ENCODE assay signal across 14 mouse cellular contexts in the genomic region with DNA sequence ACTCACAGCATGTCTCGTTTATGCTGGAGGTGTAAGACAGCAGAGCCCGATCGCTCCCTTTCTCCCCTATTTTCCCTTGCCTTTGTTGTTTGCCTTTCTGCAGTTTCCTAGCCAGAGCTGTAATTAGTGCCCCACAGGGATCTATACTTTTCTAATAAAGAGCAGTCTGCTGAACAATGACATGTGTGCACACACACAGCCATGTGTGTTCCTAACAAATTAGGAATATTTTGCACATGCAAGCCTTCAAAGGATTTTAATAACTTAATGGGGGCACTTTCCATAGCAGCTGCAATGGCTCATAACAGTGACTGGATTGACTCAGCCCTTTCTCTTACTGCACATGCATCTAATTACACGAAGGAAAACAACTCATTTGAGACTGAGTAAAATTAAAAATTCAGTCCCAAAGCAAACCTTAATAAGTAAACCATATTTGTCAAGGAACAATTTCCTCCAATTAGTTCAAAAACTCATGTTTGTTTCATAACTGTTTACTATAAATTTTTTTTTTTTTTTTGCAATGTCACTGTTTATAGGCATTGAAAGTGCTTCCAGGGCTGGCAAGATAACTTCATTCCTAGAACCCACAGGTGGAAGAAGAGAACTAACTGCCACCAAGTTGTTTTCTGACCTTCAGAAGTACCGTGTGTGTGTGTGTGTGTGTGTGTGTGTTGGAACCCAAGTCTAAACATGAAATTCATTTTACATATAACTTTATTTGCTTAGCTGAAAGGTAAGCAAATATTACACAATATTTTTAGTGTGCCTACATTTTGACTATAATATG. TPM values are rescaled to one million over a fixed set of nuclear protein-coding genes. Genes with fewer than 3 reads are reported as not detected.
DNase-seq lines count a peak whose midpoint lies in the region; ATAC-seq and TF ChIP-seq lines count a peak whose summit lies in the region.
"Had no signal": no experiment of that assay in that cellular context is flagged by ENCODE, and none has a peak within 500 bp of the region (broad histone marks: within the 10 kb centered on the region; RNA-seq: fewer than 3 reads in every experiment).

No protein-coding gene starts in this region.

- no peak overlapping the region for H3K27ac ChIP-seq in heart, embryonic 12.5 days (ENCODE audit: poor library complexity, severe bottlenecking)
- no peak overlapping the region for H3K27ac ChIP-seq in forebrain, embryonic 16.5 days (ENCODE audit: low read length)
- peak overlapping the region; percentile 86 for H3K27ac ChIP-seq in liver, embryonic 14.5 days
- H3K27ac ChIP-seq: neural tube, embryonic 12.5 days had no signal

- no peak for DNase-seq in heart, postnatal 25 days (ENCODE audit: low spot score)
- peak; percentile 61 for DNase-seq in c-Kit-negative CD71-positive TER-119-positive erythroid progenitor cells, embryonic 14.5 days (ENCODE audit: low read depth, low spot score)
- peak in 2 of 3 experiments; percentile 30 to 70 for DNase-seq in liver, embryonic 14.5 days (ENCODE audit: low read depth in 3 of 3, low spot score in 3 of 3)
- DNase-seq in cerebellum, postnatal 36 days = no peak
- no peak for DNase-seq in urinary bladder, adult 2 months (ENCODE audit: low spot score)
- DNase-seq: heart, adult 18-20 months; kidney, adult 2 months; lung, postnatal 10 days; thymus, adult 2 months had no signal

- 0 out of 2 replicates have a peak overlapping the region, but pooled peaks have one; percentile 7 for H3K4me2 ChIP-seq in heart, embryonic 12.5 days
- H3K4me2 ChIP-seq in forebrain, embryonic 16.5 days (ENCODE audit: low read length) = no peak overlapping the region
- H3K4me2 ChIP-seq in liver, embryonic 14.5 days (ENCODE audit: low read depth) = peak overlapping the region; percentile 30
- H3K4me2 ChIP-seq: neural tube, embryonic 12.5 days had no signal

- intact Hi-C loops in heart, postnatal 25 days (cut with DNase I) = no loop called here

- peak; percentile 75; the same call in 1 of the 2 replicates for ATAC-seq in heart, embryonic 12.5 days (ENCODE audit: insufficient number of reproducible peaks, low FRiP score)
- peak; percentile 84 for ATAC-seq in forebrain, embryonic 16.5 days
- peak; percentile 73 for ATAC-seq in liver, embryonic 14.5 days (ENCODE audit: insufficient read depth)
- ATAC-seq in megakaryocyte, adult 5-6 weeks (ENCODE audit: poor library complexity, severe bottlenecking) = no peak

- H3K36me3 ChIP-seq in heart, embryonic 12.5 days = peaks cover 10% of the 10 kb centered on the region
- no peaks in the 10 kb centered on the region for H3K36me3 ChIP-seq in forebrain, embryonic 16.5 days (ENCODE audit: control insufficient read depth, insufficient read depth)
- peaks cover 32% of the 10 kb centered on the region for H3K36me3 ChIP-seq in liver, embryonic 14.5 days (replicated peaks; ENCODE audit: control insufficient read depth, insufficient read depth, low read depth)

- H3K4me1 ChIP-seq in heart, embryonic 12.5 days (replicated peaks) = peaks cover 19% of the 10 kb centered on the region
- H3K4me1 ChIP-seq in forebrain, embryonic 16.5 days (replicated peaks; ENCODE audit: control insufficient read depth, insufficient read depth, low read length) = peaks cover 8% of the 10 kb centered on the region
- H3K4me1 ChIP-seq in liver, embryonic 14.5 days (replicated peaks; ENCODE audit: control insufficient read depth in 2 of 2, insufficient read depth in 2 of 2, low read length in 1 of 2) = peaks cover 58 to 60% of the 10 kb centered on the region in 2 experiments

- WGBS in heart, embryonic 12.5 days = 55% methylated on average over 5 of the region's 5 CpGs
- 14% methylated on average over 5 of the region's 5 CpGs for WGBS in forebrain, embryonic 16.5 days
- WGBS in liver, embryonic 14.5 days (ENCODE audit: insufficient replicate concordance) = 43% methylated on average over 5 of the region's 5 CpGs

- TF ChIP-seq CTCF in liver, embryonic 14.5 days (IDR thresholded peaks at IDR 0.05; ENCODE audit: low read depth) = no peak

- peaks cover 11% of the 10 kb centered on the region; the same call in 1 of the 2 replicates for H3K9me3 ChIP-seq in heart, embryonic 12.5 days (replicated peaks)
- H3K9me3 ChIP-seq in forebrain, embryonic 16.5 days (ENCODE audit: control insufficient read depth, low read length) = no peaks in the 10 kb centered on the region
- no peaks in the 10 kb centered on the region for H3K9me3 ChIP-seq in liver, embryonic 14.5 days (ENCODE audit: control insufficient read depth, low read length)

- TF ChIP-seq EP300 in liver, embryonic 14.5 days (IDR thresholded peaks at IDR 0.05; ENCODE audit: low read depth) = peak; percentile 79

- H3K4me3 ChIP-seq in heart, embryonic 12.5 days = no peak overlapping the region
- no peak overlapping the region for H3K4me3 ChIP-seq in forebrain, embryonic 16.5 days (replicated peaks; ENCODE audit: low read length)
- no peak overlapping the region for H3K4me3 ChIP-seq in liver, embryonic 14.5 days (ENCODE audit: insufficient read depth in 1 of 2, low read depth in 2 of 2, low read length in 2 of 2)
- H3K4me3 ChIP-seq: neural tube, embryonic 12.5 days had no signal

- H3K27me3 ChIP-seq in heart, embryonic 12.5 days (replicated peaks) = no peaks in the 10 kb centered on the region
- peaks cover 11% of the 10 kb centered on the region for H3K27me3 ChIP-seq in forebrain, embryonic 16.5 days (replicated peaks; ENCODE audit: control insufficient read depth, insufficient read depth, low read length)
- H3K27me3 ChIP-seq in liver, embryonic 14.5 days (ENCODE audit: control insufficient read depth, insufficient read depth, low read length) = no peaks in the 10 kb centered on the region
- H3K27me3 ChIP-seq: neural tube, embryonic 12.5 days had no signal

- H3K9ac ChIP-seq in heart, embryonic 12.5 days = no peak overlapping the region
- H3K9ac ChIP-seq in forebrain, embryonic 16.5 days (replicated peaks; ENCODE audit: low read depth, low read length) = no peak overlapping the region
- peak overlapping the region; percentile 49 for H3K9ac ChIP-seq in liver, embryonic 14.5 days (replicated peaks)
- H3K9ac ChIP-seq: neural tube, embryonic 12.5 days had no signal

RNA-seq across cellular contexts. Expression of gene Gm10300, which starts 48.6 kb away (rescaled TPM):
- polyA plus RNA-seq in heart, embryonic 12.5 days (2016; fragmentation: Nextera tagmentation; extraction: Ambion mirVana) = 0.15 and 0.28 TPM in 2 replicates
- total RNA-seq in heart, postnatal 25 days (2021) = under 1 TPM in 1 of 2 experiments, not detected in 1; 0.17 TPM
- polyA plus RNA-seq in forebrain, embryonic 16.5 days (2015; fragmentation: Nextera tagmentation; extraction: Ambion mirVana) = not detected in 2 replicates
- 0.11 and 0.15 TPM in 2 replicates for polyA plus RNA-seq in liver, embryonic 14.5 days (2012; rRNA removed)
- polyA plus RNA-seq in liver, embryonic 14.5 days (2014; fragmentation: Nextera tagmentation; extraction: Ambion mirVana) = 0.32 and 0.40 TPM in 2 replicates
- 0.16 TPM in 1 of 2 replicates, not detected in the other for total RNA-seq in megakaryocyte, adult 5-6 weeks (2015)
- 0.33 and 0.37 TPM in 2 replicates for total RNA-seq in megakaryocyte, adult 5-6 weeks (2017)
- polyA plus RNA-seq in urinary bladder, adult 2 months (2012; rRNA removed) = 0.32 and 0.39 TPM in 2 replicates
- total RNA-seq: layer of hippocampus, postnatal 25 days had no signal
- polyA plus RNA-seq: neural tube, embryonic 12.5 days had no signal

RNA-seq across cellular contexts. Expression of gene Epb41, which starts 49.2 kb away (rescaled TPM):
- polyA plus RNA-seq in heart, embryonic 12.5 days (2016; fragmentation: Nextera tagmentation; extraction: Ambion mirVana) = 97.6 and 102 TPM in 2 replicates
- 100 to 1,000 TPM; 144 to 184 TPM for total RNA-seq in heart, postnatal 25 days (2021)
- polyA plus RNA-seq in forebrain, embryonic 16.5 days (2015; fragmentation: Nextera tagmentation; extraction: Ambion mirVana) = 74.1 and 91.8 TPM in 2 replicates
- polyA plus RNA-seq in liver, embryonic 14.5 days (2012; rRNA removed) = 105 and 113 TPM in 2 replicates
- polyA plus RNA-seq in liver, embryonic 14.5 days (2014; fragmentation: Nextera tagmentation; extraction: Ambion mirVana) = 153 and 166 TPM in 2 replicates
- total RNA-seq in megakaryocyte, adult 5-6 weeks (2015) = 42.5 and 51.8 TPM in 2 replicates
- total RNA-seq in megakaryocyte, adult 5-6 weeks (2017) = 61.1 and 62.3 TPM in 2 replicates
- 61.2 and 66.1 TPM in 2 replicates for polyA plus RNA-seq in urinary bladder, adult 2 months (2012; rRNA removed)

Comparison
In these comparisons a context has a peak if more than half of its experiments do, and no peak if none do; other contexts are left out.
1. DNase-seq: peak in c-Kit-negative CD71-positive TER-119-positive erythroid progenitor cells, embryonic 14.5 days (single experiment) and liver, embryonic 14.5 days (2 of 3); none in heart, postnatal 25 days (single experiment), cerebellum, postnatal 36 days (0 of 2) and urinary bladder, adult 2 months (single experiment).